Mouse (Mus musculus) G1E (cell line): ENCODE measurements around the gene Btk. TPM values are rescaled to one million over a fixed set of nuclear protein-coding genes. Genes with fewer than 3 reads are reported as not detected.

Source experiments
- ATAC-seq: 2 replicates; pipeline ENCODE4 v1.8.0; 2016; ENCODE audit warnings: mild to moderate bottlenecking; ENCODE audit not compliant: insufficient number of reproducible peaks, poor library complexity, low FRiP score, severe bottlenecking; ENCODE audit errors: extremely low read depth
- DNase-seq: peaks from one replicate; pipeline ENCODE4 v3.0.0; 2012; ENCODE audit warnings: low spot score
- H3K27me3 ChIP-seq: 2 replicates; pipeline ENCODE4 v1.6.1; 2012; ENCODE audit warnings: mild to moderate bottlenecking, low read length, inconsistent platforms; ENCODE audit not compliant: insufficient read depth
- H3K36me3 ChIP-seq: replicated peaks from 2 replicates; pipeline ENCODE3; 2012; ENCODE audit warnings: mild to moderate bottlenecking, inconsistent platforms
- H3K4me1 ChIP-seq: 2 replicates; pipeline ENCODE4 v1.6.1; 2012; ENCODE audit warnings: low read depth, low read length, inconsistent platforms, mixed read lengths; ENCODE audit not compliant: insufficient read depth
- H3K4me3 ChIP-seq: 2 replicates; pipeline ENCODE4 v1.5.1; 2012; ENCODE audit warnings: low read depth, mild to moderate bottlenecking, inconsistent platforms, low read length, moderate library complexity, mixed read lengths
- H3K9me3 ChIP-seq: replicated peaks from 2 replicates; pipeline ENCODE4 v1.6.1; 2012; ENCODE audit warnings: inconsistent platforms
- CTCF ChIP-seq: IDR thresholded peaks from 2 replicates; pipeline ENCODE4 v1.5.1; 2012; ENCODE audit warnings: low read depth, low read length, inconsistent platforms, mixed read lengths
- GATA1 ChIP-seq: IDR thresholded peaks from 2 replicates; pipeline ENCODE4 v1.6.1; 2012; ENCODE audit warnings: borderline replicate concordance, low read length, inconsistent platforms, mixed read lengths
- GATA2 ChIP-seq: IDR thresholded peaks from 2 replicates; pipeline ENCODE4 v1.6.1; 2012; ENCODE audit warnings: low read depth, low read length, inconsistent platforms, borderline replicate concordance
- POLR2AphosphoS5 ChIP-seq: IDR thresholded peaks from 2 replicates; pipeline ENCODE4 v1.6.1; 2012; ENCODE audit warnings: low read depth, low read length, inconsistent platforms; ENCODE audit not compliant: insufficient replicate concordance
- TAL1 ChIP-seq: conservative IDR thresholded peaks from 2 replicates; pipeline ENCODE4 v1.6.1; 2012; ENCODE audit warnings: low read depth, low read length, inconsistent platforms, mixed read lengths
- polyA plus RNA-seq: library from polyadenylated mRNA; stranded (reverse); fragments of >175 nt; gene quantifications from 2 replicates; pipeline ENCODE4 v1.2.3, GENCODE M21; 2012
- total RNA-seq, 2 experiments: library from RNA; stranded (forward) in 1 of 2; stranded (reverse) in 1 of 2; fragments of 200-1000 nt in 1 of 2; fragments of >200 nt in 1 of 2; fragmentation: Nextera tagmentation in 1 of 2; gene quantifications; 2 replicates each; pipeline ENCODE4 v1.2.3; 2014 to 2017

Gene Btk
- total RNA-seq (2014; fragmentation: Nextera tagmentation) (46.2 and 48.8 TPM in 2 replicates), total RNA-seq (2017) (43.5 and 62.8 TPM in 2 replicates), polyA plus RNA-seq (4.9 and 10.9 TPM in 2 replicates)

DNA sequence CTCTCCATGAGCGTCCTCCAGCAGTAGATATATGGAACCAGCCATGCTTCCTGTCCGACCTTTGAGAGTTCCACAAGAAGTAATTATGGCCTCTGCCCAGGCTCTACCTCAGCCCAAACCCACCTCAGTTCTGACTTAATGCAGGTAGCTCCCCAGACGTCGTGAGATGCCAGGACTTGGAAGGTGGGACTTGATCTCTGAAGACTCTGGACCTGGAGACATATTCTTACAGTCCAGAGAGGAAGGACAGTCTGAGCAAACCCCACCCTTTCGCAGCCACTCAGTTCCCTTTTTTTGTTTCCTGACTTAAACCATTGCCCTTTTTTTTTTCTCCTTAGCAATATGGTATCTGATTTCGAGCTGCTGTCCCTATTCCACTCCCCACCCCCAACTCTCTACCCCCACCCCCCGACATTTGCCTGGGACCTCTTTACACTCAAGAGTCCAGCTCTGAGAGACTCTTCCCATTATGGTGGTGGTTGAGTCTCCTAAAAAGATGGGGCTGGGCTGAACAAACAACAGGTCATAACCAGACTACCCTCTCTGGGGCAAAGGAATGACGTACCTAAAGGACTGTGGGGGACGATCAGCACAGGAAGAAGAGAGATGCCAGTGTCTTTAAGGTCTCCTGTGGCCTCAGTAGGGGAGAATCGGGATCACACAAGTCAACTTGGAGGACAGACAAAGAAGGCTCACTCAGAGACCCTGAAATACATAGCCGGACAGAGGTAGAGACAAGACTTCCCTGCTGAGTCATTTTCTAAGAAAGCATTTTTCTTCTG is at the start of gene Btk:
Gene Btk (minus strand): TSS at position 683 of the 782 bp plus-strand sequence.
- Histone ChIP-seq H3K36me3 (peaks cover 16% of the 10 kb centered on the region), H3K4me3 (peak within 1 kb of the TSS; percentile 73), H3K9me3 (no peaks in the 10 kb centered on the region), H3K4me1 (peaks cover 45% of the 10 kb centered on the region), H3K27me3 (no peaks in the 10 kb centered on the region)
- TF ChIP-seq TAL1 (no peak), CTCF (no peak), GATA2 (no peak), POLR2AphosphoS5 (no peak), GATA1 (no peak)
- ATAC-seq (peak; percentile 22; the same call in 1 of the 2 replicates), DNase-seq (no peak)

DNA sequence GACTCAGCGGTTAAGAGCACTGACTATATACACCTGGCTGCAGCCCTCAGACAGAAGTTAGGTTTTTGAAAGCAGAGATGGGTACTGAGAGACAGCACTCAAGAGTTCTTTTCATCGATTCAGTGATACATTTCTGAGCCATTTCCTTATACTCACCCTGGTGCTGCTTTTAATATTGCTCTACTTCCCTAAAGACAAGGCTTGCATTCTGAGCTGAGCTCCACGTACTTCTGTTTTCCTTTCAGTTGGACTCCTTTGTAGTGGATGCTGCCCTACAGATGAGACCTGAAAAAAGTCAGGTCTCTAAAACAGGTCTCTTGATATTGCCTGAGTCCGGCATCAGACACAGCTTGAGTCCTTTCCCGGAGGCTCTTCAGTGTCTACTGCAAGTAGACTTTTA is 49.3 kb upstream of the Btk start:
- H3K4me3 ChIP-seq: no peak overlapping the region
- no peaks in the 10 kb centered on the region for H3K27me3 ChIP-seq
- ATAC-seq (no peak), DNase-seq (no peak)
- H3K4me1 ChIP-seq: no peaks in the 10 kb centered on the region
- TF ChIP-seq POLR2AphosphoS5 (no peak), CTCF (no peak), GATA2 (no peak), GATA1 (no peak), TAL1 (no peak)
- no peaks in the 10 kb centered on the region for H3K36me3 ChIP-seq
- H3K9me3 ChIP-seq: no peaks in the 10 kb centered on the region

DNA sequence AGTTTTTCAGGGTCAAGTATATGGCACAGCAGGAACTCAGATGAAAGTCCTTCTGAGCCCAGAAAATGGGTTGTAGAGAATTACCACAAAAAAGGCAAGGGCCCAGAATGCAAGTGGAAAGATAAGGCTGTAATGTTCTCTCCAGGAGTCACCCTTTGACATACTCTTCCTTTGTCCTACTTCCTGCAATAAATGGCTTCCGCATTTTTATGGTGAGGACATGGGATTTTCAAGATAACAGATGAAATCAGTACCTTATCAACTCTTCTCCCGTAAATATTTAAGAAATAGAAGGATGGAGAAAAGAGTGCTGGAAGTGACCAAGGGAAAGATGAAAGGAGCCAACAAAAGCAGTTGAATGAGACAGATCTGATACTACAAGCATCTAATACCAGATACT is 44.8 kb upstream of the Btk start:
- TF ChIP-seq TAL1 (no peak), POLR2AphosphoS5 (no peak), GATA1 (no peak), CTCF (no peak), GATA2 (no peak)
- no peak overlapping the region for H3K4me3 ChIP-seq
- no peaks in the 10 kb centered on the region for H3K27me3 ChIP-seq
- ATAC-seq: no peak
- no peak for DNase-seq
- H3K9me3 ChIP-seq: no peaks in the 10 kb centered on the region
- no peaks in the 10 kb centered on the region for H3K4me1 ChIP-seq
- no peaks in the 10 kb centered on the region for H3K36me3 ChIP-seq

DNA sequence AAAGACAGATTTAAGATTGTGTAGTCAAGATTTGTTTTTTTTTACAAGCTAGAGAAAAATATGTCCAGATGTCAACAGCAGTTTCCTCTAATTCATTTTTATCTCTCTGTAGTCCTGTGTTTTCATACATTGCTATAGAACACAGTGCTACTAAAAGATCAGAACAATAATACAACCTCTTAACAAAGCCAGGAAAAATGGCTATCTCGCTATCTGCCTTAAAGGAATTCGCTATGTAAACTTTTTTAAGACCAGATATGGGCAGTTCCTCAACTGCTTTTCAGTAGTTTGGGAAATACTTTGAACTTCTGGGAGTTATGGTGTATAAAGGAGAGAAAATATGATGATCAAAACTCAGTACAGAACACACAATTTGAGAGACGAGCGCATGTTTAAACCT is 40.0 kb upstream of the Btk start:
- no peaks in the 10 kb centered on the region for H3K9me3 ChIP-seq
- no peaks in the 10 kb centered on the region for H3K4me1 ChIP-seq
- DNase-seq (no peak), ATAC-seq (no peak)
- H3K4me3 ChIP-seq: no peak overlapping the region
- no peaks in the 10 kb centered on the region for H3K27me3 ChIP-seq
- H3K36me3 ChIP-seq: no peaks in the 10 kb centered on the region
- TF ChIP-seq TAL1 (no peak), GATA2 (no peak), GATA1 (no peak), CTCF (no peak), POLR2AphosphoS5 (no peak)

DNA sequence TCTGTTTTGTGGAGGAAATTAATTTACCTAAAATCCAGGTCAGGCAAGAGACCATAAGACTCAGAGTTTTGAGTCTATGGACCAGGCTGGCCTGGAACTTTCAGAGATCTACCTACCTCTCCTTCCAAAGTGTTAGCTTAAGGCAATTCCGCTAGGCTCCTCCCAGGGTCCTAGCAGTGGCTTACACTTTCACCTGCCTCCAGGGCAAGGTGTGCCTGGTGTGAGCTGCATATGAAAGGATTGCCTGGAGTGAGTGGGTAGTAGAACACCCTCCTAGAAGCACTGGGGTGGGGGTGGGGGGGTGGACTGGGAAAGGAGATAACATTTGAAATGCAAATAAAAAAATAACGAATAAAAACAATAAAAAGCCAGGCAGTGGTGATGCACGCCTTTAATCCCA is 38.3 kb upstream of the Btk start:
- Histone ChIP-seq H3K4me1 (no peaks in the 10 kb centered on the region), H3K36me3 (no peaks in the 10 kb centered on the region), H3K9me3 (no peaks in the 10 kb centered on the region), H3K27me3 (no peaks in the 10 kb centered on the region), H3K4me3 (no peak overlapping the region)
- ATAC-seq: no peak
- no peak for TF ChIP-seq CTCF
- TF ChIP-seq TAL1: no peak
- no peak for TF ChIP-seq GATA1
- no peak for TF ChIP-seq POLR2AphosphoS5
- no peak for TF ChIP-seq GATA2
- DNase-seq: no peak

DNA sequence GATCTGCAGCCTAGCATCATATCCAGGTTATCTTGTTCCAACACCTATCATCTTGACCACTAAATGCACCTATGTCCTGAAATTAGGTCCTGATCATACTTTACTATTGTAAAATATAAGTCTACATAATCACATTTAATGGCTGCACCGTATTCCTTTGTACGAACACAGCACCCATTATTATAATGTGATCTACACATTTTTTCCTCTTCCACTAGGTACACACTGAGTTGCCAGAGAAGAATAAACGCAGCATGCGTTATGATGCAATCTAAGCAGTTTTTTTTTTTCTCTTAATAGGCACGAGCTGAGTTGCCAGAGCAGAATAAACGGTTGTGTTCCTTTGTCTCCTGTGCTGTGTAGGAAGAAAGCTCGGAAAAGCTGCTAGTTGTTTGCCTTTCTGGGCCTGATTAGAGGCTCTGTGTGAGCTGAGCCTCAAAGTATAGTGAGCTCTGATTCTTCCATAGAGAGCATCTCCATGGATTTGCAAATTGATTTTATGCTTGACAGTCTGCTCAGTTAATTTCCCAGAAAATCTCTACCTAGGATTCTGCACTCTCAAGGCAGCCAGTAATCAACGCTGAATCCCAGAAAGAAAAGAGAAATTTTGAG is 37.0 kb upstream of the Btk start:
- no peak for DNase-seq
- no peaks in the 10 kb centered on the region for H3K9me3 ChIP-seq
- no peaks in the 10 kb centered on the region for H3K27me3 ChIP-seq
- H3K36me3 ChIP-seq: no peaks in the 10 kb centered on the region
- no peaks in the 10 kb centered on the region for H3K4me1 ChIP-seq
- TF ChIP-seq POLR2AphosphoS5 (no peak), GATA2 (no peak), GATA1 (no peak), TAL1 (no peak), CTCF (no peak)
- H3K4me3 ChIP-seq: no peak overlapping the region
- no peak for ATAC-seq
